Mouse (Mus musculus) neutrophil, adult 5-6 weeks (primary cell): ENCODE results near the gene Kcnb1. TPM values are rescaled to one million over a fixed set of nuclear protein-coding genes. Genes with fewer than 3 reads are reported as not detected.
"Not testable (repeated sequence)": the region's sequence is repeated elsewhere in the genome, so short reads cannot be mapped to it uniquely, and the experiment has no call there.

Source experiments
- ATAC-seq: fragments of 151-379, 151-347 bp; 2 replicates; pipeline ENCODE4 v1.8.0; 2017; ENCODE audit warnings: mild to moderate bottlenecking, moderate TSS enrichment; ENCODE audit not compliant: insufficient number of reproducible peaks, poor library complexity, low FRiP score, severe bottlenecking; ENCODE audit errors: extremely low read depth
- total RNA-seq: library from RNA; stranded (forward); fragments of 200-1000 nt; gene quantifications from 2 replicates; pipeline ENCODE4 v1.2.3, GENCODE M21; 2017

Gene Kcnb1
- total RNA-seq, 1 experiment from 2014 or later = 6.4 TPM

DNA sequence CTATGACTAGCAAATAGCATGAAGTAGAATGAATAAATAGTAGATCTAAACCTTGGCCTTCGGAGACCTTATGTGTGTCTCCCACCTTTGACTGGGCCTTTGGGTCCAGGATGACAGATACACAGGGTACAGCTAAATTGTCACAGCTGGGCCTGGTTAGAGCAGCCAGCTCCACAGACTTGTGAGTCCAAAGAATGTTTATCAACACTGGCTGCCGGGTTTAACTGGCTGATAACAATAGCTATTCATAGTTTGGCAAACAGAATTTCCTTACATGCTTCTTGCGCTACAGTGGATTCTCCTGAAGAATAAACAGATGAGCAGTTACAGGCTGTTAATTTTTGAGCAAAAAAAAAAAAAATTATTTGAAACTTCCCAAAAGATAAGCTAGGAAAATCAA, 19.0 kb upstream of the Kcnb1 start:
- ATAC-seq = no peak

DNA sequence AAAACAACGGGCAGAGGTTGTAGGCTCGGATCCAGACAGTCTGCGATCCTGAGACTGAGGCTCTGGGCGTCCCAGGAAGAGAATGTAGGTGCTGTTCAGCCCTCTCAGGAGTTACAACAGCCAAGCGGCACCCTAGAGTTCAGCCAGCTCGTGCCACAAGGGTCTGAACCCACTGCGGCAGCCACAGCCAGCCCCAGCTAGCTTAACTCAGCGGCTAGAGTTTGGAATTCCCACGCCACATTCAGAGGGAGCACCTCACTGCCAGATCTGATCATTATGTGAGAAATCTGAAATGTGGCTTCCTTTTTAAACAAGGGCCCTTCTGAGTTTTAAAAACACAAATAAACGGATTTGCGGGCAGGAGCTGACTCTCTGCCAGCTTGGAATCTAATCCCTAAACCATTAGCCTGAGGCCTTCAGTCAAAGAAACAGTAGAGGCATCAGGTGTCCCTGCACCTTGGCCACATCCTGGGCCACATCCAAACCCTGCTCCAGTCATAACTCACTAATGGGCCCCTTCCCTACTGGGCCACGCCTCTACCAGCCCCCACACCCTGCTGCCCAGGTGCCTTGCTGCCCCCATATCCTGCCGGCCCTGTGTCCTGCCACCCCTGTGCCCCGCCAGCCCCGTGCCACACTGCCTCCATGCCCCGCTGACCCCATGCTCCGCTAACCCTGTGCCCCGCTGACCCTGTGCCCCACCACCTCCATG, 16.1 kb upstream of the Kcnb1 start:
- no peak for ATAC-seq

DNA sequence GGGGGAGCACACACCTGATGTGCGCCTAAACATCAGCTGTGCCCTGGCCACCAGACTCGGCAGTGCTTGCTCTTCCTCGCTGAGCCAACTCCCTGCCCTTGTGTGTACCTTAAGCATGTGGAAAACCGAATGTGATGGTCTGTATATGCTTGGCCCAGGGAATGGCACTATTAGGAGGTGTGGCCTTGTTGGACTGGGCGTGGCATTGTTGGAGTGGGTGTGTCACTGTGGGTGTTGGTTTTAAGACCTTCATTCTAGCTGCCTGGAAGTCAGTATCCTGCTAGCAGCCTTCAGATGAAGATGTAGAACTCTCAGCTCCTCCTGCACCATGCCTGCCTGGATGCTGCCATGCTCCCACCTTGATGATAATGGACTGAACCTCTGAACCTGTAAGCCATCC, 14.7 kb upstream of the Kcnb1 start:
- ATAC-seq = not testable (repeated sequence)

DNA sequence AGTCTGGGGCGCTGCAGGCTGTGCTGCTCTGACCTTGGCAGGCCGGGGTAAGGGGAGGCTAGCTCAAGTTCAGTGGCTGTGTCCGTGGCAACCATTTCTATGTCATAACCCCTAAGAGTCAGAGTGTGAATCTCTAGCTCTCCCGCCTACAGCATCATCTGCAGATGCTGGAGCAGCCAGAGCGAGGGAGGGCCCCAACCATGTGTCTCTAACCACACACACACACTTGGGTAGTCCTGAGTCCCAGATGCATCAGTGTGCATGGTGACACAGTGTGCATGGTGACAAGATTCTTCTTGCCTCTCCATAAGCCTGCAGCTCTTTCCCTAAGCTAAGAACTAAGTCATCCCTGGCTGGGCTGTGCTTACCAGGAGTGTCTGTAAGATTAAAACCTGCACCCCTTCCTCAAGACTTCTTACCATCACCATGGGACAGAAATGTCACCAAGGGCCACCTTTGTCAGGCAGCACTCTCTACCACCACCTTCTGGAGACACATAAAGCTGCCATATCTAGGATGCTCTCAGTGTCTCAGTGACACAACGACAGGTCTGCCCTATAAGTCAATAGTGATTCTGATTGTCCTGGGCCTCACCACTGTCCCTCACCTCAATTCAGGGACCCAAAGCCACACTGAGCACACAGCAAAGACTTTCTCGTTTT, 13.7 kb upstream of the Kcnb1 start:
- ATAC-seq = peak; percentile 30

DNA sequence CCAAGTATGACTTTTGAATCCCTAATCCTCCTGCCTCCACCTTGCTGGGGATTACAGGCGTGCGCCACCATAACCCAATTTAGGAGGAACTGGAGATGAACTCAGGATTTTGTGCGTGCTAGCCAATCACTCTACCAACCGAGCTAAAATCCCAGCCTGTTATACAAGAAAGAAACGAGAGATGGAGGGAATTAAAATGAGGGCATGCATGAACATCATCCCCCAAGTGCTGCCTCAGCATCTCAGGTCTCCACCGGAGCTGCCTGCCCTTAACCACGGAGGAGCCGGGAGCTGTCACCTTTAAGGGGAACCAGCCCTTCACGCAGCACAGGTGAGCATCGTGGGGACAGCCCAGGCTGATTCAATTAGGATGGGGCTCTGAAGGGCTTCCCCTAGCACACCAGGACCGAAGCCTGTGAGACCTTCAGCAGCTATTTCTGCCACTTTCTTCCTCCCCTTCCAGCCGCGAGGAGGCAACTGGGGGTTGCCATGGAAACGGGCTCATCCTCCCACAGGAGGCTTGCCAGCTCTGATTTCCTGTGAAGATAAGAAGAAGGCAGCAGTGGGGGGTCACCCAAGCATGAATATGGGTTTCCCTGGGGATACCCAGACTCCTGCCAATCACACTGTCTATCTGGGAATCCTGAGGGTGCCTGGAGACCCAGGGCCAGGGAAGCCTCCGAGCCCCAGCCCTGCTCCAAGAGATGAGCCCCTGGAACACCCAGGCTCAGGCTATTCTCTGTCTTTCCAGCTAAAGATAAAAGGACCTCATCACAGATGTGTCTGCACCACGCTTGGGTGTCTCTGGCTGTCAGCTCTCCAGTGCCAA, 11.7 kb upstream of the Kcnb1 start:
- ATAC-seq = no peak

DNA sequence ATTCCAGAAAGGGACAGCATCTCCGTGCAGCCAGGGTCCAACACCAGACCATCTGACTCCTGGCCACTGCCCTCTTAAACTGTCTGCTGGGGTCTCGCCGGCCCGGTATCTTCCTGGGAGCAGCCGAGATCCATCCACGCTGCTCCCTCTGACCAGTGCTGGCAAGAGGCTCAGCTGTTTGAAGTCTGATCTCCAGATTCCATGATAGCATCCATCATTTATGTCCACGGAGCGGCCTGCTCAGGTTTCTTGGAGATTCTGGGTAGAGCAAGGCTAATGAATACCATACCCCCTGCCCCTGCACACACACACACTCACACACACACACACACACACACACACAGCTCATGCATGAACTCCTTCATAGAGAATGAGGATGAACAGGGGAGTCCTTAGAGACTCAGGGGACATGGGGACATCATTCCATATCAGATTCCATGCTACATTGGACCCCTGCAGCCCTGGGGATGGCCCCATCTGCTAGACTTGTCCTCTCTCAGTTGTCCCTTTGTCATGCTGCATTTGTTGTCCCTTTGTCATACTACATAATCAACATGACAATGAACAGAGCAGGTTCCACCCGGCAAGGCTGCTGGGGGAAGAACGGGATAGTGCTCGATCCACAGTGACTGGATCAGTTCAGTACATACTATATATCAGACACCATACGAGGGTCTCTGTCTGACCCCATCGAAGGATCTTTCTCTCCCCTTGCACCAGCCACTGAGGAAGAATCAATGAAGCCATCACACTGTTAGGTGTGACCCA, 8.9 kb upstream of the Kcnb1 start:
- ATAC-seq = no peak

DNA sequence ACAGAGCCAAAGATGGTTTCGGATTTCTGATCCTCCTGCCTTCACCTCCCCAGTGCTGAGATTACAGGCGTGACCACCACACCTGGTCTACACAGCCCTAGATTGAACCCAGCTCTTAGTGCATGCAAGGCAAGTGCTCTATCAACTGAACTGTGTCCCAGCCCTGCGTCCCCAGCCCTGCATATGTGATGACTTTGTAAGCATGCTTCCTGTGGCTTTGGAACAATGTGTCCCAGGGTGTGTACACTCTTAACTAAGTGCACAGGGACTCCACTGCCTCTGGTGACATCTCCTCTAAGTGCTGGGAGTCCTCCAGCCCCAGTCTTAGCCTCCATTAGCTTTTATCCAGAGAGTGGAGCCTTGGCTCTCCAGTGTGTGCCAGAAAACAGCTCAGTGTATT, 3.4 kb upstream of the Kcnb1 start:
- no peak for ATAC-seq

DNA sequence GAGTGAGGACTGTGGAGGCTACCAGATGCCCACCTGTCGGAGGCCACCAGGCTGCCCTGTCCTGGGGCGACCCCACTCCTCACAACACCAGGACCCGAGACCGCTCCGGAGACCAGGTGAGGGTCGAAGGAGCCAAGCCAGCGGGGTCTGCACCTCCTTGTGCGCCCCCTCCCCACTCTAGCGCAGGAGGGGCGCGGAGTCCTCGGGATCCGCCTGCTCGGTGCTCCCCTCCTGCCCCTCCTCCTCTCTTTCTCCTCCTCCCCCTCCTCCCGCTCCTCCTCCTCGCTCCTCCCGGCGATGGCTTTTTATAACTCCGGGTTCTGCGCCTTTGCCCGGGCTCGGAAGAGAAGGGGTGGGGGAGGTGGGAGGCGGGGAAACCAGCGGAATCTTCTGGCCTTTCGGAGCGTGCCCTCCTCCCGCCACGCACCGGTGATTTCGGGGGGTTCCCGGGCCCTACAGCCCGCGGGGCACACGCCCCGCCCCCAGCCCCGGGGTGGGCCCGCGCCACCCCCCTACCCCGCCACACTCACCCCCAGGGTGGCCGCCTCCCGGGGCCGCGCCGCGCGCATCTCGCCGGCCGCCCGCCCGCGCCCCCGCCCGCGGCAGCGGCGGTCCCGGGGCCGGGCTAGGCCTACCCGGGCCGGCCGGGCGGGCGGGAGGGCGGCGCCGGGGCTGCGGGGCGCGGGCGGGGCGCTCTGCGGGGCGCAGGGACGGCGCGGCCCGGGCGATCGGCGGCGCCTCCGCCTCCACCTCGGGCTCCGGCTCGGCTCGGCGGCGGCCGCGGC, 472 bp downstream of the Kcnb1 start:
- 0 out of 2 replicates have a peak, but pooled peaks have one; percentile 14 for ATAC-seq

DNA sequence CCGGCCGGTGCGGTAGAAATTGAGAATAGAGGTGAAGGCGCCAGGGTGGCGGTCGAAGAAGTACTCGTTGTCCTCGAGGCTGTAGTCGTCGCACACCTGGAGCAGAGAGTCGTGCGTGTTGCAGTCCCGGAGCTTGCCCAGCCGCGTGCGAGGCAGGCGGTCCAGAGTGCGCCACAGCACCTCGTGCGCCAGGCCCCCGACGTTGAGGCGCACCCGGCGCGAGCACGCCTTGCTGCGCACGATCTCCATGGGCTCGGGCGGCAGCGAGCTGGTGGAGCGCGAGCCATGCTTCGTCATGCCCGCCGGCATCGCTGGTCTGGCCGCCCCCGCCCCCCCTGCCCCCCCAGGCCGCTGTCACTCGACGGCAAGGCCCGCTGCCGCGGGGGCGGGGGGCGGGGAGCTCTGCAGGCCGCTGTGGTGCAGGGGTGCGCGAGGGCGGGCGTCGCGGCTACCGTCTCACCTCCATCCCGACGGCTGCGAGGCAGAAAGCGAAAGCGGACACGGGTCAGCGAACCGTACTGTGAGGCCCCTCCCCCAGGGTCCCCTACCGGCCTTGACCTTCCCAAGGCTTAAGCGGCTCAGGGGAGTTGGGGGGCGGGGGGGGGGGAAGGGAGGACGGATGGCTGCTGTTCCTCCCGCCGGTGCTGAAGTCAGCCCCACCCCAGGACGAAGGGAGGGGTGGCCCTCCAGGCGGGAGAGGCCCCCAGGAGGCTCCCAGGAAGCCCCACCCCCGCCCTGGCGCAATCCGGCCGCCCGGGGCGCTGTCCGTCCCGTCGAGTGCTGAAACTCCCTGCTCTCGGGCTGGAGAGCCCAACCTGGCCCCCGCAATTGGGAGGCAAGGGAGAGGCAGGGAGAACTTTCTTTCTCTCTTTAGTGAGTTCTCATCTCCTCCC, 1.4 kb downstream of the Kcnb1 start:
- ATAC-seq = peak; percentile 37

DNA sequence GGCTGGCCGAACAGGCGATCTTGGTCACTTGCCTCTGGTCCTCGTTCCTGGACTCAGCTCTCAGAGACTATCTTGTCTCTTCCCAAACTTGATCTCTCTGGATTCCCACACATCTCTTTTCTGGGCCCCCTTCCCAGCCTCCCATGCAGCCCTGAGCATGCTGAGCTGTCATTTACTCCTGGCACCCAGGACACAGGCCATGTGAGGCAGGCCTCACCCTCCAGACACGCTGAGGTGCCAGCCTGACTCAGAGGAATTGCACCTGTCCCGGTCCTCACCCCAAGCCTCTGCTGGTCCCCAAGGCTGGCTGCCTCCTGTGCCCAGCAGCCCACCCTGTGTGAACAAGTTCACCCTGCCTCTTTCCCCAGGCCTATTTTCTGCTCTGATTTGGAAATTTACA, 2.8 kb downstream of the Kcnb1 start:
- ATAC-seq = no peak

DNA sequence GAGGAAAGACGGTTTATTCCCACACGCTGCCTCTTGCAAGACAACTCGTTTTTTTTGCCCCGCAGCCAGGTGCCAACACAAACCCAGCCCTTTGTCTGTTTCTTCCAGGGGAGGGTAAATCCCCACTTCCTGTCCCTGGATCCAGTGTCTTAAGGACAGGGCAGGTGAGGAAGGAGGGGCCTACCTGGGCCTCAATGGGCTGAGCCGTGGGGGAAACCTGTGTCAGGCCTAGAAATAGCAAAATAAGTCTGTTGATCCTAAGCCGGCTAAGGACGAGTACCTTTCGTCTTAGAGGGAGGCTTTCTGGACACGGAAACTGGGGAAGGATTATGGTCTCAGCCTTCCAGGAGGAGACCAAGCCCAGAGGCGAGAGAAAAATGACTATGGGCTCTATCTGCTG, 3.4 kb downstream of the Kcnb1 start:
- no peak for ATAC-seq

DNA sequence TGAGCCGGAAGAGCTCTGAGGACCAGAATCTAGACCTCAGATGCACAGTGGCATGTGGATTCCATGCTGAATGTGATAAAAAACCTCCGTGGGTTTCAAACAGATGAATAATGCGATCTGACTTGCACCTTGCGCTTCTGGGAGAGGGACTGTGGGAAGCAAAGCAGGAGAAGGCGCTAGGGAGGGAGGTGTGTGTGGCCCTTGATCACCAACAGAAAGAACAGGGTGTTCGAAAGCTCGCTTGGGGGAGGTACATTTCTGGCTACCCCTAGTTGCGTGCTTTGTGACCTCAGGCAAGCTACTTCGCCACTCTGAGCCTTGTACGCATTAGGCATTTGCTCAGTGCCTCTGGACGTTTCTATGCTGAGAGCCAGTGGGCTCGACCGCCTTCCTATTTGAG, 4.0 kb downstream of the Kcnb1 start:
- no peak for ATAC-seq

DNA sequence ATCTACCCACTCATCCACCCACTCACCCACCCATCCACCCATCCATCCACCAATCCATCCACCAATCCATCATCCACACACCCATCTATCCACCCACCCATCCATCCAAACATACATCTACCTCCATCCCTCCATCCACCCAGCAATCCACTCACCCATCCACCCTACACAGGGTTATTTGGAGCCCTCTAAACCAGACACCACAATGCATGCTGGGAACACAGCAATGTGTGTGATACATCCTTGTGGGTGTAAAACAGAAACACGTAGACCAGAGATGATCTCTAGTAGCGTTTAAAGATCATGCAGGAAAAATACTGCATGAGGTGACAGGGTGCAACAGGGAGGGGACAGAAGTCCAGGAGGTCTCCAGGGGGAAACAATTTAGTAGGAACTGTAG, 4.5 kb downstream of the Kcnb1 start:
- no peak for ATAC-seq

DNA sequence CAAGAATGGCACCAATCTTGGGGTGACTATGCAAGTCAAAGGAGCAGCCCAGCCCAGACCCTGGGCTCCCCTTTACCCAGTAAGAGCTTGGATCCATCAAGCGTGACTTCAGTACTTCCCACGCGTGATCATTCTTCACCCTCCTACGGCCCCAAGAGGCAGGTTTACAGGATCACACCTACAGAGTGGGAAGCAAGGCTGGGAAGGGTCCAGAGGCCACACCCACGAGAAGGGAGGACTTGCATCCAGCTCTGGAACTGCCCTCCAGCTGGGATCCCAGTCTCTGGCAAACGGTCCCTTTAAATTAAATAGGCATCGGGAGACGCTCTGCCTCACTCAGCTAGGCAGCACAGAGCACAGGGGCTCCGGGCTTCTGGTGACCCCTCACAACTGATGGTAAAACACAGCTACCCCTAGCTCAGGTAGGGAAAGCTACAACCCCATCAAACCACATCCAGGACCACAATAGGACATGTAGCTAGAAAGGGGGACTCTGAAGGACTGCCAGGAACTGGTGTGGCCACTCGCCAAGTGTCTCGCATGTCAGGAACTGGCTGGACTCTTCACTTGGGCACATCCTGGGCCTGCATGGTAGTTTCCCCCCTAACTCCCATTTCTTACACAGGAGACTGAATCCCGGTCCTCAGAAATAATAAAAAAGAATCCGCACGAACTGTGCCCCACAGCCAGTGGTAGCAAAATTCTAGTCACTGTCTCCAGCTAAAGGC, 8.1 kb downstream of the Kcnb1 start:
- ATAC-seq = no peak

DNA sequence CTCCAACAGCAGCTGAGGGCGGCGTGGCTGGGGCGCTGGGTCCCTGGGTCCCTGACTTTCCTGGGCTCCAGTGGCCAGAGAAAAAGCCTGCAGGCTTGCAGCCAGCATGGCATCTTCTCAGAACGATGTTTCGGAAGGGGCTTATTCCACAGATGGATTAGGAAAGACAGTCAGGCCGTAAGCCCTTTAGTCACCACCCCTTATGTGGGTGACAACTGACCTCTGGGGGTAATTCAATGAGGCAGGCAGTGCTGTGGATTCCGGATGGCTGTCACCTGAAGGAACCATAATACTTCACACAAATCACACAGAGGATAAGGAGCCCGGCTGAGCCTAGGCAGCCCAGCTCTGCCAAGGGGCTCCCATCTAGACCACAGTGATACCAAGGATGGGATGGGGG, 8.9 kb downstream of the Kcnb1 start:
- no peak for ATAC-seq

DNA sequence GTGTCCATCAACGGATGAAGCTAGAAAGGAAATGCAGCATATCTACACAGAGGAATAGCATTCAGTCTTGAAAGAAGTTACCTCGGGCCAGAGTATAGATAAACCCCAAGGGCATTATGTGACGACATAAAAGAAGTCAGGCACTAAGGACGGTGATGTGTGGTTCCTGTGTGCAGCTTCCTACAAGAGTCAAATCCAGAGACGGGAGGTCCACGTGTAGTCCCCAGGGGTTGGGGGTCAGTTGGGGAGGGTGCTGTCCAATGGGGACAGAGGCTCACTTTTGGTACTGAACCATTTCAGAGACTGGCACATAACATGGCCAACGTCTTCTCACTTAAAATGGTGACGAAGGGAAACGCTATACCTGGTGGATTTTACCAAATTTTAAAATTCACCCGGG, 10.7 kb downstream of the Kcnb1 start:
- no peak for ATAC-seq

DNA sequence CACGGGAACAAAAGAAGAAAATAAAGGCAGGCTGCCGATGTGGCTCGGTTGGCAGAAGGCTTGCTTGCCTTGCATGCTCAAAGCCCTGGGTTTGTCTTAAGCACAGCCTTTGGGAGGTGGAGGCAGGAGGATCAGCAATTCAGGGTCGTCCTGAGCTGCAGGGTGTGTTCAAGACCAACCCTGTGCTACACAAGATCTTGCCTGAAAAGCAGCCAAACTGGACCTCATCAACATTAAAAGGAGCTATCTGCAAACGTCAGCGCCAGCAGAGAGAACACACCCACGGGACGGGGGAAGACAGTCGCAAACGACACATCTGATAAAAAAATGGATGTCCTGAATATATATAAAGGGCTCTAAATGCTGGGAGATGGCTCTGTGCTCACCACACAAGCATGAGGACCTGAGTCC, 12.7 kb downstream of the Kcnb1 start:
- no peak for ATAC-seq
